Mouse (Mus musculus) A20 (cell line): ENCODE data around the gene Pcsk1.

Source experiments
- DNase-seq: peaks from one replicate; pipeline ENCODE4 v3.0.0-alpha.2; 2011; ENCODE audit warnings: low read depth, low spot score

Pcsk1 gene

GRCm38 (mm10) chr13:75089721-75090410 lies at the start of gene Pcsk1:
TSS of gene Pcsk1 (plus strand) at chr13:75089826.
- no peak for DNase-seq

DNA sequence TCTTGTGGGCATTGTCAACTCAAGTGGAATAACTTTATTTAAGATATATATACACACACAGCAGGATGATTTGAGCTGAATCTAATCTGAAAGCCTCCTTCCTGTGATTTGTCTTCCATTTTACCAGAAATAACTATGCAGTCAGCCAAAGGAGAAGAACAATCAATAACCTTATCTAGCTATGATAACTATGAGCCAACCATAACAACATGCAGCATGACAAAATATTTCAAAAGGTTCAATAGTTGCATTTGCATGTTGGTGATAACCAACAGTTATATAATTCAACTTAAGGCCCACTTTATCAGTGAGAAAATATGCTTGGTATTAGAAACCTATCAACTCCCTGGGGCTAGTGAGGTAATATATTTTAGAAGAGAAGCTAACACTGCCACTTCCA lies 30.8 kb upstream of the Pcsk1 start:
- no peak for DNase-seq

DNA sequence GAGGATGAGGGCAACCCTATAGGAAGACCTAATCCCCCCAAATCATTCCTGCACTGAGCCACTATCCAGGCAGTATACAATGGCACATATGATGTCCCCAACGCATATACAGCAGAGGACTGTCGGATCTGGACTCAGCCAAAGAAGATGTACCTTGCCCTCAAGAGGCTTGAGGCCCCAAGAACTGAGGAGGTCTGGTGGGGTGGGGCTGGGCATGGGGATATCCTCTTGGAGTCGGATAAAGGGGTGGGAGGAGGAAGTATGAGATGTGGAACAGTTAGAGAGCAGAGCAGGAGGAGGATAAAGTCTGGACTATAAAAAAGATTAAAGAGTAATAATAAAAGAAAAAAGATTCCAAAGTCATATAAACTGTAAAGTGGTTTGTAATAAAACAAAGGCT lies 25.7 kb upstream of the Pcsk1 start:
- no peak for DNase-seq

- no peak for DNase-seq
These were observed 1.0 kb upstream of the Pcsk1 start for GRCm38 (mm10) chr13:75088597-75088996.

DNA sequence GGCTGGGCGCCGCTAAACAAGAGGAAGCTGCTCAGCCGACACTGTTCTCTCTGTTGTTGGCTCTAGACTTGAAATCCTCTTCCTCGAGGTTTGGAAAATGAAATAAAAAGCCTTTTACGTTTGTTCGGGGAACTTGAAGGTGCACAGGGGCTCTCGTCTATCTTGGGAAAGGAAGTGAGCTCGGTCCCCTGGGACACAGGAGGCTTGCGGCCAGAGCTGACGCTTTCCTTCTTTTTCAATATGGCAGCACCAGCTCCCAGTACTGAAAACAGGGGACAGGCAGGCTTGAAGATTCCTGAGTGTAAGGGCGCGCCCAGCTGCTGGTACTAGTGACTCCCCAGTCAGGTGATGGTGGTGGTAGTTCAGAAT lies 769 bp downstream of the Pcsk1 start:
- no peak for DNase-seq

- no peak for DNase-seq
These were observed 1.4 kb downstream of the Pcsk1 start for GRCm38 (mm10) chr13:75091071-75091470.

- DNase-seq = no peak
These were observed 5.9 kb downstream of the Pcsk1 start for GRCm38 (mm10) chr13:75095487-75095886.

DNA sequence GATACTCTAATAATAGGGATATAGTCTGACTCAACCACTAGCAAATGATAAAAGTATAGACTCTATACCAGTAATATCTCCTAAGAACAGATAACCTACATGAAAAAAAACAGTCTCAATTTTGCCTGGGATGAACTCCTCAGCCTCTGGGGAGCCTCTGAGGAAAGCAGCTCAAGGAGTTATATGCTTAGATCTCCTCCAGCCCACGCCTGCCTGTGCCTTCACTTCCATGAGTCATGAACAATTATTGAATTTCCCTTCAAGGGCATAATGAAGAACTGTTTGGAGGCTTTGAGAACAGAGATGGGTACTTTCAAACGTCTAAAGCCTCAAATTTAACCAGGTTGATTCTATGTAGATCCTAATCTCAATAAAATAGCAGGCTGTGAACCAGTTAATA lies 23.5 kb downstream of the Pcsk1 start:
- DNase-seq = no peak

DNA sequence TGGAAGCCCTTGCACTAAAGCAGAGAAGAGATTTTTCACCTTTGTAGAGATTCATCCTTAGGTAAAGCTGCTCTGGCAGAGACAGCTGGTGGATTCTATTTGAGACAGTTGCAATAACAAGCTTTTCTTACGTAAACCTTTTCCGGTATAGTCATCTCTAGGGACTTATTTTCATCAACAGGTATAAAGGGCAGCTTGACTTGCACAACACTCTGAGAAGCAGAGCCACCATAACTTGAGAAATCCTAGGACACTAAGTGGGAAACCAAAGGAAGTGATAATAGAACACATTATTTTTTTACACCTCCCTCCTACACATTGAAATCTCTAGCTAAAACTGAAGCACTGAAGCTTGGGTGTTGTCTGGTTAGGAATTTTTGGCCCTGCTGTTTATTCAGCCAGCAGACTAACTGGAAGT lies 24.4 kb downstream of the Pcsk1 start:
- DNase-seq = no peak

GRCm38 (mm10) chr13:75114838-75115237 lies 25.2 kb downstream of the Pcsk1 start:
- DNase-seq = no peak

DNA sequence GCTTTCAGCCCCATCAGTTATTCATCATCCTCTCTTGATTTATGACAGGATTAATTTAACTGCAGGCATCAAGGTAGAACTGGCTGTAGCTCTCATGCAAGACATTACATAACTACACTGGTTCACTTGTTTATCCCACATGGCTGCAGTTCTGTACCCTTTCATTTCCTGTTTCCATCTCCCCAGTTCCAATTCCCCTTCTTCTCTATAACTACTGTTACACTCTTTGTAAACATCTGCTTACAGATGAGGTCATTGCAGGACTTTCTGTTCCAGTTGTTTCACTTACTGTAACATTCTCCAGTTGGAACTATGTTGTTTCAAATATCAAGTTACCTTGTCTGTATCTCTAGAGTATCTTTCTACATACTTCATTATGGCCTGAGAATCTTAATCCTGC lies 46.2 kb downstream of the Pcsk1 start:
- peak; percentile 18 for DNase-seq

DNA sequence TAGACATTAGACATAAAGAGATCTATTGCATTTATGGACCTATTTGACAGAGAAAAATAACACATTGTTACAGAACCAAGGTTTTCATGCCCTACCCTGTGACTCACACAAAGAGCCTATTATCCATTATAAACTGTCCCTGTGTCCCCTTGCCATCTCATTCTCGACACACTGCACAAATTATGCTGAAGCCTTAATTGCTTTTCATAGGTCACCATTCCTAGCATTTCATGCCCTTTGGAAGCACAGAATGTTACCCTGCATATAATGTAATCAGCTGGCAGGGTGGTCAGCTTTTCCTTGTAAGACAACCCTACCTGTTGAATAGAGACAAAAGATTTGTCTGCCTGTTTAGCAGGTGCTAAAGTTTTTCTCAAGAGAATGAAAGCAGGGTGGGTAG lies 71.0 kb downstream of the Pcsk1 start:
- no peak for DNase-seq

GRCm38 (mm10) chr13:75163408-75163807 lies 73.8 kb downstream of the Pcsk1 start:
- DNase-seq = no peak
